Mouse (Mus musculus): ENCODE measurements around the gene Nim1k. TPM values are rescaled to one million over a fixed set of nuclear protein-coding genes. Genes with fewer than 3 reads are reported as not detected.
"Not testable (repeated sequence)": the region's sequence is repeated elsewhere in the genome, so short reads cannot be mapped to it uniquely, and the experiment has no call there.

Nim1k gene
- total RNA-seq, 2 experiments from 2014 or later, result 0.45 TPM; not detected in 1

- not testable (repeated sequence) for ATAC-seq (replicated peaks; ENCODE audit: low FRiP score, poor library complexity, severe bottlenecking)
Observed at GRCm38 (mm10) chr13:119691958-119692357, 63.7 kb downstream of the Nim1k start.

GRCm38 (mm10) chr13:119690876-119691620 is 64.6 kb downstream of the Nim1k start:
- no peak for ATAC-seq (replicated peaks; ENCODE audit: low FRiP score, poor library complexity, severe bottlenecking)

GRCm38 (mm10) chr13:119690039-119690728 is 65.5 kb downstream of the Nim1k start, which contains the start of gene Hmgcs1:
TSS of gene Hmgcs1 (plus strand) at chr13:119690379.
- peak; percentile 99 for ATAC-seq (replicated peaks; ENCODE audit: low FRiP score, poor library complexity, severe bottlenecking)

- no peak for ATAC-seq (replicated peaks; ENCODE audit: low FRiP score, poor library complexity, severe bottlenecking)
Observed at GRCm38 (mm10) chr13:119689709-119690038, 66.0 kb downstream of the Nim1k start.

GRCm38 (mm10) chr13:119684416-119685177 is 71.1 kb downstream of the Nim1k start:
- ATAC-seq (replicated peaks; ENCODE audit: low FRiP score, poor library complexity, severe bottlenecking), result no peak

GRCm38 (mm10) chr13:119681161-119681560 is 74.5 kb downstream of the Nim1k start:
- ATAC-seq (replicated peaks; ENCODE audit: low FRiP score, poor library complexity, severe bottlenecking), result no peak

- no peak for ATAC-seq (replicated peaks; ENCODE audit: low FRiP score, poor library complexity, severe bottlenecking)
Observed at GRCm38 (mm10) chr13:119679721-119680120, 76.0 kb downstream of the Nim1k start.

GRCm38 (mm10) chr13:119678794-119679193 is 76.9 kb downstream of the Nim1k start:
- no peak for ATAC-seq (replicated peaks; ENCODE audit: low FRiP score, poor library complexity, severe bottlenecking)

GRCm38 (mm10) chr13:119661420-119661819 is 94.3 kb downstream of the Nim1k start:
- ATAC-seq (replicated peaks; ENCODE audit: low FRiP score, poor library complexity, severe bottlenecking), result not testable (repeated sequence)

Other genes starting within 250 kb of the Nim1k start
- not detected in 2 replicates for gene Ccl28, start 132.1 kb downstream of the Nim1k start, total RNA-seq (2015; ENCODE audit: low replicate concordance)
- gene Ccl28, start 132.1 kb downstream of the Nim1k start, total RNA-seq (2017; ENCODE audit: low replicate concordance), result 0.26 TPM in 1 of 2 replicates, not detected in the other
- 5.9 and 6.1 TPM in 2 replicates for gene Hmgcs1, start 65.5 kb downstream of the Nim1k start, total RNA-seq (2015; ENCODE audit: low replicate concordance)
- gene Hmgcs1, start 65.5 kb downstream of the Nim1k start, total RNA-seq (2017; ENCODE audit: low replicate concordance), result 7.0 and 9.0 TPM in 2 replicates
- gene Zfp131, start 35.0 kb upstream of the Nim1k start, total RNA-seq (2015; ENCODE audit: low replicate concordance), result 27.8 and 49.9 TPM in 2 replicates
- 38.9 and 41.3 TPM in 2 replicates for gene Zfp131, start 35.0 kb upstream of the Nim1k start, total RNA-seq (2017; ENCODE audit: low replicate concordance)
- gene AF067063, start 74.3 kb upstream of the Nim1k start, total RNA-seq (2015; ENCODE audit: low replicate concordance), result not detected in 2 replicates
- gene AF067063, start 74.3 kb upstream of the Nim1k start, total RNA-seq (2017; ENCODE audit: low replicate concordance), result not detected in 2 replicates
- not detected in 2 replicates for gene D13Ertd608e, start 80.1 kb upstream of the Nim1k start, total RNA-seq (2015; ENCODE audit: low replicate concordance)
- gene D13Ertd608e, start 80.1 kb upstream of the Nim1k start, total RNA-seq (2017; ENCODE audit: low replicate concordance), result not detected in 2 replicates
- not detected in 2 replicates for gene Tcstv1, start 138.9 kb upstream of the Nim1k start, total RNA-seq (2015; ENCODE audit: low replicate concordance)
- gene Tcstv1, start 138.9 kb upstream of the Nim1k start, total RNA-seq (2017; ENCODE audit: low replicate concordance), result not detected in 2 replicates
- gene Gm21761, start 173.4 kb upstream of the Nim1k start, total RNA-seq (2015; ENCODE audit: low replicate concordance), result not detected in 2 replicates
- not detected in 2 replicates for gene Gm21761, start 173.4 kb upstream of the Nim1k start, total RNA-seq (2017; ENCODE audit: low replicate concordance)
- not detected in 2 replicates for gene B020031M17Rik, start 194.9 kb upstream of the Nim1k start, total RNA-seq (2015; ENCODE audit: low replicate concordance)
- not detected in 2 replicates for gene B020031M17Rik, start 194.9 kb upstream of the Nim1k start, total RNA-seq (2017; ENCODE audit: low replicate concordance)